Mouse (Mus musculus) intestine, embryonic 16.5 days (tissue): ENCODE measurements around the gene Ankrd33b. TPM values are rescaled to one million over a fixed set of nuclear protein-coding genes. Genes with fewer than 3 reads are reported as not detected.

Source experiments
- ATAC-seq: fragments of 200-750 bp; cut with Nextera tagmentation; 2 replicates; pipeline ENCODE4 v1.8.0; 2017; ENCODE audit warnings: moderate TSS enrichment, moderate library complexity
- H3K27ac ChIP-seq: fragments of 300-500 bp; sonication (generic); 2 replicates; pipeline ENCODE4 v1.5.1; 2014; ENCODE audit warnings: mild to moderate bottlenecking, low read length
- H3K27me3 ChIP-seq: fragments of 300-500 bp; sonication (generic); replicated peaks from 2 replicates; pipeline ENCODE4 v1.6.1; 2014; ENCODE audit warnings: low read length, control low read depth, mixed read lengths; ENCODE audit not compliant: control insufficient read depth, insufficient read depth
- H3K36me3 ChIP-seq: fragments of 300-500 bp; sonication (generic); 2 replicates; pipeline ENCODE4 v1.6.1; 2014; ENCODE audit warnings: low read length, control low read depth; ENCODE audit not compliant: control insufficient read depth, insufficient read depth
- H3K4me1 ChIP-seq: fragments of 300-500 bp; sonication (generic); 2 replicates; pipeline ENCODE4 v1.6.1; 2014; ENCODE audit warnings: low read length, control low read depth, mixed read lengths; ENCODE audit not compliant: control insufficient read depth, insufficient read depth
- H3K4me2 ChIP-seq: fragments of 300-500 bp; sonication (generic); 2 replicates; pipeline ENCODE4 v1.6.1; 2014; ENCODE audit warnings: low read depth, low read length, control low read depth
- H3K4me3 ChIP-seq: fragments of 300-500 bp; sonication (generic); 2 replicates; pipeline ENCODE4 v1.5.1; 2014; ENCODE audit warnings: mild to moderate bottlenecking, low read length
- H3K9ac ChIP-seq: fragments of 300-500 bp; sonication (generic); 2 replicates; pipeline ENCODE4 v1.6.1; 2014; ENCODE audit warnings: low read depth, low read length
- H3K9me3 ChIP-seq: fragments of 300-500 bp; sonication (generic); 2 replicates; pipeline ENCODE4 v1.6.1; 2016; ENCODE audit warnings: low read length, control low read depth; ENCODE audit not compliant: control insufficient read depth
- WGBS: fragments of 180-500 bp; shearing (Covaris S2); extraction: QIAGEN DNeasy Blood & Tissue Kit; methylation state at CpG from one replicate; pipeline ENCODE4 v1.1.7; 2014; 5-methylcytosine and 5-hydroxymethylcytosine counted together
- polyA plus RNA-seq: library from polyadenylated mRNA; unstranded; fragments of >200 nt; fragmentation: Nextera tagmentation; extraction: Ambion mirVana; gene quantifications from 2 replicates; pipeline ENCODE4 v1.2.1, GENCODE M21; 2015

Ankrd33b gene
- polyA plus RNA-seq, 1 experiment from 2014 or later: 0.76 TPM

GRCm38 (mm10) chr15:31245934-31246333 lies 121.6 kb downstream of the Ankrd33b start:
- no peak; the same call in 1 of the 2 replicates for ATAC-seq
- no peak overlapping the region for H3K9ac ChIP-seq
- 57% methylated on average over 9 of the region's 9 CpGs for WGBS

GRCm38 (mm10) chr15:31244696-31245445 lies 122.7 kb downstream of the Ankrd33b start:
- Histone ChIP-seq H3K27ac (no peak overlapping the region), H3K27me3 (no peaks in the 10 kb centered on the region), H3K9ac (no peak overlapping the region), H3K9me3 (no peaks in the 10 kb centered on the region; the same call in 1 of the 2 replicates), H3K4me1 (peaks cover 9% of the 10 kb centered on the region), H3K4me2 (no peak overlapping the region), H3K36me3 (peaks cover 6% of the 10 kb centered on the region), H3K4me3 (no peak overlapping the region)
- no peak for ATAC-seq
- 84% methylated on average over 17 of the region's 17 CpGs for WGBS

More at GRCm38 (mm10) chr15:31245934-31246333, 121.6 kb downstream of the Ankrd33b start:
- H3K9me3 ChIP-seq: no peaks in the 10 kb centered on the region; the same call in 1 of the 2 replicates
- no peak overlapping the region for H3K27ac ChIP-seq
- H3K4me2 ChIP-seq: no peak overlapping the region
- H3K4me1 ChIP-seq: peaks cover 9% of the 10 kb centered on the region
- no peak overlapping the region for H3K4me3 ChIP-seq
- H3K36me3 ChIP-seq: peaks cover 4% of the 10 kb centered on the region; the same call in 1 of the 2 replicates
- no peaks in the 10 kb centered on the region for H3K27me3 ChIP-seq

- H3K9me3 ChIP-seq: no peaks in the 10 kb centered on the region; the same call in 1 of the 2 replicates
- H3K4me1 ChIP-seq: peaks cover 9% of the 10 kb centered on the region
- H3K27me3 ChIP-seq: no peaks in the 10 kb centered on the region
- H3K27ac ChIP-seq: no peak overlapping the region
- peaks cover 6% of the 10 kb centered on the region for H3K36me3 ChIP-seq
- no peak overlapping the region for H3K4me3 ChIP-seq
- no peak overlapping the region for H3K9ac ChIP-seq
- no peak overlapping the region for H3K4me2 ChIP-seq
- no peak for ATAC-seq
- WGBS: 69% methylated on average over 10 of the region's 10 CpGs
Observed at GRCm38 (mm10) chr15:31243260-31243659, 124.3 kb downstream of the Ankrd33b start.

Other genes with a start within 250 kb of the Ankrd33b start
- 80.5 and 86.7 TPM in 2 replicates for gene Dap, start 143.4 kb downstream of the Ankrd33b start, polyA plus RNA-seq
- 1.7 and 1.9 TPM in 2 replicates for gene Ropn1l, start 86.0 kb upstream of the Ankrd33b start, polyA plus RNA-seq
- gene March6, start 163.3 kb upstream of the Ankrd33b start, polyA plus RNA-seq: 21.7 and 24.6 TPM in 2 replicates
- gene Cmbl, start 197.7 kb upstream of the Ankrd33b start, polyA plus RNA-seq: 60.9 and 74.5 TPM in 2 replicates
- gene Cct5, start 234.1 kb upstream of the Ankrd33b start, polyA plus RNA-seq: 415 and 467 TPM in 2 replicates
- gene Fam173b, start 234.1 kb upstream of the Ankrd33b start, polyA plus RNA-seq: 15.7 and 15.8 TPM in 2 replicates